Mouse (Mus musculus) myocyte (in vitro differentiated cells): ENCODE results near the gene Ppa1. TPM values are rescaled to one million over a fixed set of nuclear protein-coding genes. Genes with fewer than 3 reads are reported as not detected.

ENCODE experiments used
- H3K27me3 ChIP-seq: one replicate; pipeline ENCODE4 v1.6.1; 2011; ENCODE audit not compliant: control insufficient read depth, insufficient read depth, insufficient read length
- H3K36me3 ChIP-seq: one replicate; pipeline ENCODE4 v1.6.1; 2011; ENCODE audit not compliant: control insufficient read depth, insufficient read depth
- H3K4me2 ChIP-seq: one replicate; pipeline ENCODE4 v1.6.1; 2011; ENCODE audit warnings: low read depth, control low read depth
- H3K4me3 ChIP-seq: one replicate; pipeline ENCODE4 v1.5.1; 2011; ENCODE audit warnings: mild to moderate bottlenecking, control low read depth, moderate library complexity
- H3K79me2 ChIP-seq: one replicate; pipeline ENCODE4 v1.6.1; 2011; ENCODE audit not compliant: control insufficient read depth, insufficient read depth
- H3ac ChIP-seq: one replicate; pipeline ENCODE4 v1.6.1; 2011; ENCODE audit not compliant: control insufficient read depth, insufficient read length
- CEBPB ChIP-seq: IDR thresholded peaks from 2 replicates; pipeline ENCODE4 v1.6.1; 2011; ENCODE audit warnings: mild to moderate bottlenecking, moderate library complexity; ENCODE audit not compliant: poor library complexity, insufficient read depth, severe bottlenecking
- E2F4 ChIP-seq: IDR thresholded peaks from one replicate; pipeline ENCODE4 v1.6.1; 2011; ENCODE audit warnings: mild to moderate bottlenecking, control low read depth, moderate library complexity; ENCODE audit not compliant: insufficient read depth
- MAX ChIP-seq: IDR thresholded peaks from one replicate; pipeline ENCODE4 v1.6.1; 2011; ENCODE audit warnings: low read depth, mild to moderate bottlenecking, control low read depth
- MYOD1 ChIP-seq, 3 experiments: IDR thresholded peaks; one replicate each; pipeline ENCODE4 v1.6.1; 2011; ENCODE audit warnings: control low read depth in 2 of 3, low read depth in 2 of 3, mild to moderate bottlenecking in 2 of 3, moderate library complexity in 1 of 3; ENCODE audit not compliant: insufficient read length in 2 of 3, control insufficient read depth in 1 of 3
- MYOG ChIP-seq, 3 experiments: IDR thresholded peaks; one replicate each; pipeline ENCODE4 v1.6.1; 2011; ENCODE audit warnings: control low read depth in 2 of 3, low read depth in 2 of 3, mild to moderate bottlenecking in 2 of 3; ENCODE audit not compliant: insufficient read length in 2 of 3, control insufficient read depth in 1 of 3, insufficient read depth in 1 of 3
- POLR2A ChIP-seq: IDR thresholded peaks from one replicate; pipeline ENCODE4 v1.6.1; 2011; ENCODE audit warnings: low read depth, mild to moderate bottlenecking, control low read depth, moderate library complexity; ENCODE audit not compliant: insufficient read length
- POLR2AphosphoS2 ChIP-seq: IDR thresholded peaks from one replicate; pipeline ENCODE4 v1.6.1; 2011; ENCODE audit warnings: low read depth, control low read depth; ENCODE audit not compliant: insufficient read length
- REST ChIP-seq: IDR thresholded peaks from one replicate; pipeline ENCODE4 v1.6.1; 2011; ENCODE audit warnings: mild to moderate bottlenecking, control low read depth, moderate library complexity; ENCODE audit not compliant: insufficient read depth, insufficient read length
- SRF ChIP-seq: IDR thresholded peaks from one replicate; pipeline ENCODE4 v1.6.1; 2011; ENCODE audit warnings: low read depth; ENCODE audit not compliant: control insufficient read depth, insufficient read length
- TCF12 ChIP-seq: IDR thresholded peaks from one replicate; pipeline ENCODE4 v1.6.1; 2011; ENCODE audit warnings: mild to moderate bottlenecking, control low read depth; ENCODE audit not compliant: poor library complexity, insufficient read depth, severe bottlenecking
- TCF3 ChIP-seq: IDR thresholded peaks from one replicate; pipeline ENCODE4 v1.6.1; 2011; ENCODE audit warnings: low read depth, control low read depth; ENCODE audit not compliant: insufficient read length
- USF1 ChIP-seq: IDR thresholded peaks from one replicate; pipeline ENCODE4 v1.6.1; 2011; ENCODE audit warnings: low read depth, mild to moderate bottlenecking, control low read depth, moderate library complexity
- polyA plus RNA-seq: library from polyadenylated mRNA; unstranded; fragments of >200 nt; fragmentation: generic; extraction: Trizol; gene quantifications from one replicate; pipeline ENCODE4 v1.2.1, GENCODE M21; 2012; ENCODE audit warnings: missing spikeins

Ppa1 gene
- polyA plus RNA-seq, 1 experiment = 93.2 TPM

DNA sequence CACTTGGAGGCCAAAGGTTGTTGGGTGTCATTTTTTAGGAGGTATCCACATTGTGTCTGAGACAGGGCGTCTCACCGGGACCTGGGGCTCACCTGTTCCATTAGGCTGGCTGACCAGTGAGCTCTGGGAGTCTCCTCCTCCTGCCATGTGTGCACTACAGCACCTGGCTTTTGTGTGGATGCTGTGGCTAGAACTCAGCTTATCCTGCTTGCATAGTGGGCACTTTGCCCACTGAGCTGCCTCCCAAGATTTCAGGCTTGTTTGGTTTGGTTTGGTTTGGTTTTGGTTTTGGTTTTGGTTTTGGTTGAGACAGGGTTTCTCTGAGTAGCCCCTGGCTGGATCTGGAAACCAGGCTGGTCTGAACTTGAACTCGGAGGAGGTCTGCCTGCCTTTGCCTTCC is 73.9 kb downstream of the Ppa1 start:
- Histone ChIP-seq H3ac (no peak overlapping the region), H3K4me3 (no peak overlapping the region), H3K79me2 (no peaks in the 10 kb centered on the region), H3K4me2 (no peak overlapping the region), H3K36me3 (no peaks in the 10 kb centered on the region), H3K27me3 (no peaks in the 10 kb centered on the region)
- no peak for TF ChIP-seq SRF
- no peak for TF ChIP-seq MAX
- TF ChIP-seq REST = no peak
- no peak for TF ChIP-seq USF1
- TF ChIP-seq E2F4 = no peak
- no peak for TF ChIP-seq POLR2A
- no peak for TF ChIP-seq MYOD1 (IDR thresholded peaks at IDR 0.05; ENCODE audit: control insufficient read depth in 1 of 3, insufficient read length in 2 of 3, low read depth in 2 of 3)
- no peak for TF ChIP-seq POLR2AphosphoS2
- no peak for TF ChIP-seq MYOG (IDR thresholded peaks at IDR 0.05; ENCODE audit: control insufficient read depth in 1 of 3, insufficient read depth in 1 of 3, insufficient read length in 2 of 3, low read depth in 2 of 3)
- no peak for TF ChIP-seq TCF3
- no peak for TF ChIP-seq TCF12
- no peak for TF ChIP-seq CEBPB

DNA sequence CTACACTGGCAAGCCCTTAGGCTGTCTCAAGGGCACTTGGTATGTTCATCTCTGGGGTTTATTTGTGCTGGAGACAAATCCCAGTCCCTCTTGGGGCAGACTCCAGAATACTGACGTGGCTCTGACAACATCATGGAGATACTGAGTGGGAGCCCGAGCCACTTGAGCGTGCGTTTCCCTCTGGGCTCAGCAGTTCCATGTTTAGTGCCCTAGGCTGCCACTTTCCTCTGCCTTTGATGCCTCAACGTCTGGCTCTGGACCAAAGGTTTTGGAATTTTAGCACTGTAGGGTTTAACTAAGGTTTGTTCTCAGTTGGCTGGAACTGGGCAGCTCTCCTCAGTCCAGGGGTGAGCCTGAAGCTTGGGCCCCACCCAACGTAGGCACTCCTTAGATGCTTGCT is 74.9 kb downstream of the Ppa1 start:
- TF ChIP-seq CEBPB (no peak), POLR2AphosphoS2 (no peak), TCF3 (no peak), E2F4 (no peak), MYOD1 (IDR thresholded peaks at IDR 0.05; ENCODE audit: control insufficient read depth in 1 of 3, insufficient read length in 2 of 3, low read depth in 2 of 3) (no peak), SRF (no peak), REST (no peak), USF1 (no peak), POLR2A (no peak), MAX (no peak), MYOG (IDR thresholded peaks at IDR 0.05; ENCODE audit: control insufficient read depth in 1 of 3, insufficient read depth in 1 of 3, insufficient read length in 2 of 3, low read depth in 2 of 3) (no peak), TCF12 (no peak)
- Histone ChIP-seq H3K4me3 (no peak overlapping the region), H3K79me2 (no peaks in the 10 kb centered on the region), H3K4me2 (no peak overlapping the region), H3K27me3 (no peaks in the 10 kb centered on the region), H3ac (no peak overlapping the region), H3K36me3 (no peaks in the 10 kb centered on the region)

Other genes starting within 250 kb of the Ppa1 start
- 0.01 TPM for gene Nodal, start 230.6 kb upstream of the Ppa1 start, polyA plus RNA-seq
- gene Eif4ebp2, start 195.9 kb upstream of the Ppa1 start, polyA plus RNA-seq = 44.4 TPM
- 20.4 TPM for gene Lrrc20, start 172.8 kb upstream of the Ppa1 start, polyA plus RNA-seq
- gene Npffr1, start 53.1 kb upstream of the Ppa1 start, polyA plus RNA-seq = 0.01 TPM
- 142 TPM for gene Sar1a, start 31.7 kb downstream of the Ppa1 start, polyA plus RNA-seq
- gene Tysnd1, start 47.0 kb downstream of the Ppa1 start, polyA plus RNA-seq = 25.3 TPM
- gene Aifm2, start 66.7 kb downstream of the Ppa1 start, polyA plus RNA-seq = 20.2 TPM
- gene H2afy2, start 135.6 kb downstream of the Ppa1 start, polyA plus RNA-seq = 4.5 TPM